Mouse (Mus musculus): ENCODE results near the gene Mphosph9.

DNA sequence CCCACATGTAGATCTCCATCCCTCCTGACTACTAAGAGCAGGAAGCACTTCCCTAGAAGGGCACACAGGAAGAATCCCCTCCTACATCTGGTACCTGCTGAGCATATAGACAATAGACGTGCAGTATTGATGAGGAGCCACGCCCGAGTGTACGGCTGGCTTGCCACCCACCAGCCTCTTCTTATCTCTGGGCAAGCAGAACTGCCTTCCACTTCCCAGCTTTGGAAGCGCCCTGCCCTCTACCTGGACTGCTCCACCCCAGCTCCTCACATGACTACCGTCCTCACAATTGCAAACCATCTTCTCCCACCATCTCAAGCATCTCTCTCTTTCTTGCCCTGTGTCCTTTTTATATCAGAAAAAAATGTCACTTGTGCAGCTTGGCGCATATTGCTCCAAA is 10.1 kb downstream of the Mphosph9 start:
- TF ChIP-seq E2F4 (IDR thresholded peaks at IDR 0.05; ENCODE audit: insufficient read depth) (no peak), MYOD1 (IDR thresholded peaks at IDR 0.05; ENCODE audit: control insufficient read depth in 1 of 3, insufficient read length in 2 of 3, low read depth in 2 of 3) (no peak), USF1 (IDR thresholded peaks at IDR 0.05; ENCODE audit: low read depth) (no peak), TCF3 (IDR thresholded peaks at IDR 0.05; ENCODE audit: insufficient read length, low read depth) (no peak), TCF12 (IDR thresholded peaks at IDR 0.05; ENCODE audit: insufficient read depth, poor library complexity, severe bottlenecking) (no peak), POLR2A (IDR thresholded peaks at IDR 0.05; ENCODE audit: insufficient read length, low read depth) (no peak), REST (IDR thresholded peaks at IDR 0.05; ENCODE audit: insufficient read depth, insufficient read length) (no peak), MAX (IDR thresholded peaks at IDR 0.05; ENCODE audit: low read depth) (no peak), POLR2AphosphoS2 (IDR thresholded peaks at IDR 0.05; ENCODE audit: insufficient read length, low read depth) (no peak)
